Mouse (Mus musculus): ENCODE data around the gene Kiss1r.

DNA sequence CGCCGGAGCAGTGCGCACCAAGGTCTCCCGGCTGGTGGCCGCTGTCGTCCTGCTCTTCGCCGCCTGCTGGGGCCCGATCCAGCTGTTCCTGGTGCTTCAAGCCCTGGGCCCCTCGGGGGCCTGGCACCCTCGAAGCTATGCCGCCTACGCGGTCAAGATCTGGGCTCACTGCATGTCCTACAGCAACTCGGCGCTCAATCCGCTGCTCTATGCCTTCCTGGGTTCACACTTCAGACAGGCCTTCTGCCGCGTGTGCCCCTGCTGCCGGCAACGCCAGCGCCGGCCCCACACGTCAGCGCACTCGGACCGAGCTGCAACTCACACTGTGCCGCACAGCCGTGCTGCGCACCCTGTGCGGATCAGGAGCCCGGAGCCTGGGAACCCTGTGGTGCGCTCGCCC lies 4.8 kb downstream of the Kiss1r start:
- no peak for TF ChIP-seq EP300 (IDR thresholded peaks at IDR 0.05)
- TF ChIP-seq CTCF (IDR thresholded peaks at IDR 0.05) = no peak
